Mouse (Mus musculus) stomach, postnatal 0 days (tissue): Measurements from ENCODE around the gene Angptl1. TPM values are rescaled to one million over a fixed set of nuclear protein-coding genes. Genes with fewer than 3 reads are reported as not detected.

Experiments used
- ATAC-seq: fragments of 200-750 bp; cut with Nextera tagmentation; 2 replicates; pipeline ENCODE4 v1.8.0; 2017; ENCODE audit not compliant: low FRiP score, low TSS enrichment
- DNase-seq: peaks from one replicate; pipeline ENCODE4 v3.0.0-alpha.2; 2016; ENCODE audit warnings: low spot score
- H3K27ac ChIP-seq: fragments of 300-500 bp; sonication (generic); replicated peaks from 2 replicates; pipeline ENCODE4 v1.5.1; 2014; ENCODE audit warnings: mild to moderate bottlenecking, control low read depth
- H3K27me3 ChIP-seq: fragments of 300-500 bp; sonication (generic); 2 replicates; pipeline ENCODE4 v1.6.1; 2014; ENCODE audit warnings: low read length; ENCODE audit not compliant: control insufficient read depth, insufficient read depth
- H3K36me3 ChIP-seq: fragments of 300-500 bp; sonication (generic); 2 replicates; pipeline ENCODE4 v1.6.1; 2014; ENCODE audit warnings: low read length, mixed read lengths; ENCODE audit not compliant: control insufficient read depth, insufficient read depth
- H3K4me1 ChIP-seq: fragments of 300-500 bp; sonication (generic); replicated peaks from 2 replicates; pipeline ENCODE4 v1.6.1; 2014; ENCODE audit warnings: antibody characterized with exemption; ENCODE audit not compliant: control insufficient read depth, insufficient read depth
- H3K4me2 ChIP-seq: fragments of 300-500 bp; sonication (generic); replicated peaks from 2 replicates; pipeline ENCODE4 v1.6.1; 2014; ENCODE audit warnings: low read depth, mild to moderate bottlenecking, control low read depth, moderate library complexity
- H3K4me3 ChIP-seq: fragments of 300-500 bp; sonication (generic); 2 replicates; pipeline ENCODE4 v1.5.1; 2014; ENCODE audit warnings: low read depth, low read length, control low read depth
- H3K9ac ChIP-seq: fragments of 300-500 bp; sonication (generic); 2 replicates; pipeline ENCODE4 v1.6.1; 2014; ENCODE audit warnings: mild to moderate bottlenecking, low read length, control low read depth, mixed read lengths
- H3K9me3 ChIP-seq: fragments of 300-500 bp; sonication (generic); 2 replicates; pipeline ENCODE4 v1.6.1; 2016; ENCODE audit warnings: low read length; ENCODE audit not compliant: control insufficient read depth
- CTCF ChIP-seq: IDR thresholded peaks from 2 replicates; pipeline ENCODE4 v1.5.1; 2016; ENCODE audit warnings: antibody characterized with exemption, low read depth, mild to moderate bottlenecking, moderate library complexity
- EP300 ChIP-seq: optimal IDR thresholded peaks from 2 replicates; pipeline ENCODE3; 2016; ENCODE audit warnings: antibody characterized with exemption
- WGBS: fragments of 180-500 bp; shearing (Covaris S2); extraction: QIAGEN DNeasy Blood & Tissue Kit; methylation state at CpG from one replicate; pipeline ENCODE4 v1.1.7; 2014; 5-methylcytosine and 5-hydroxymethylcytosine counted together
- polyA plus RNA-seq: library from polyadenylated mRNA; unstranded; fragments of >200 nt; fragmentation: Nextera tagmentation; extraction: Ambion mirVana; gene quantifications from 2 replicates; pipeline ENCODE4 v1.2.1, GENCODE M21; 2015

Gene Angptl1
- polyA plus RNA-seq, 1 experiment from 2014 or later = 7.6 TPM

- no peak overlapping the region for H3K9ac ChIP-seq
- H3K9me3 ChIP-seq = no peaks in the 10 kb centered on the region
- H3K4me3 ChIP-seq = no peak overlapping the region
- no peaks in the 10 kb centered on the region for H3K4me1 ChIP-seq
- 0 out of 2 replicates have a peak, but pooled peaks cover 2% of the 10 kb centered on the region for H3K36me3 ChIP-seq
- H3K27me3 ChIP-seq = no peaks in the 10 kb centered on the region
- no peak overlapping the region for H3K4me2 ChIP-seq
- no peak for DNase-seq
- no peak for TF ChIP-seq CTCF
- no peak for TF ChIP-seq EP300
- no peak for ATAC-seq
- no peak overlapping the region for H3K27ac ChIP-seq
- WGBS = 70% methylated on average over 2 of the region's 2 CpGs
Observed at GRCm38 (mm10) chr1:156884782-156885181, 46.4 kb downstream of the Angptl1 start.

DNA sequence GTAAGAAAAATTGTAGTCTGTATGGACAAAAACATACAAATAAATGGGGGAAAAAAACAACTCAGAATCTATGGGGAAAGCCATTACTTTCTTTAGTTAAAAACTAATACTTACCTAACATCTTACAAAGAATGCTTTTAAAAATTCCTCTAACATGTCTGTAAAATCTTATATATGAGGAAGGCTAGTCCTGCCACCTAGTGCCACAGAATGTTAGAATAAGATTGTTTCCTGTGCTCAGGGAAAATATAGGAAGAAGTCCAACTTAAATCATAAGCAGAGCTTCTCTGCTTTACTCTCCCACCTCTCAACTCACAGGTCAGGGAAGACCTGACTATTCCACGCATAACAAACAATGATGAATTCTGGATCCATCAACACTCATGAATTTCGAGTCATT, 47.5 kb downstream of the Angptl1 start:
- H3K4me2 ChIP-seq = no peak overlapping the region
- ATAC-seq = no peak
- H3K27ac ChIP-seq = no peak overlapping the region
- H3K27me3 ChIP-seq = no peaks in the 10 kb centered on the region
- H3K4me3 ChIP-seq = no peak overlapping the region
- TF ChIP-seq CTCF = peak; percentile 65
- no peak for TF ChIP-seq EP300
- H3K4me1 ChIP-seq = no peaks in the 10 kb centered on the region
- no peaks in the 10 kb centered on the region for H3K9me3 ChIP-seq
- H3K36me3 ChIP-seq = 0 out of 2 replicates have a peak, but pooled peaks cover 2% of the 10 kb centered on the region
- H3K9ac ChIP-seq = no peak overlapping the region
- 79% methylated on average over 2 of the region's 2 CpGs for WGBS
- DNase-seq = no peak

- DNase-seq (no peak), ATAC-seq (no peak)
- Histone ChIP-seq H3K4me2 (no peak overlapping the region), H3K4me1 (no peaks in the 10 kb centered on the region), H3K36me3 (0 out of 2 replicates have a peak, but pooled peaks cover 2% of the 10 kb centered on the region), H3K9me3 (no peaks in the 10 kb centered on the region), H3K27me3 (no peaks in the 10 kb centered on the region), H3K4me3 (no peak overlapping the region), H3K9ac (no peak overlapping the region), H3K27ac (no peak overlapping the region)
- peak; percentile 53 for TF ChIP-seq CTCF
- TF ChIP-seq EP300 = no peak
- WGBS = 86% methylated on average over 4 of the region's 4 CpGs
Observed at GRCm38 (mm10) chr1:156888830-156889229, 50.5 kb downstream of the Angptl1 start.

- DNase-seq (no peak), ATAC-seq (no peak)
- Histone ChIP-seq H3K4me3 (no peak overlapping the region), H3K9me3 (no peaks in the 10 kb centered on the region), H3K9ac (no peak overlapping the region), H3K4me2 (no peak overlapping the region), H3K36me3 (0 out of 2 replicates have a peak, but pooled peaks cover 2% of the 10 kb centered on the region), H3K27me3 (no peaks in the 10 kb centered on the region), H3K4me1 (no peaks in the 10 kb centered on the region), H3K27ac (no peak overlapping the region)
- 95% methylated on average over 4 of the region's 4 CpGs for WGBS
- TF ChIP-seq EP300 = no peak
- TF ChIP-seq CTCF = peak; percentile 49
Observed at GRCm38 (mm10) chr1:156891561-156891960, 53.2 kb downstream of the Angptl1 start.

- Histone ChIP-seq H3K4me2 (no peak overlapping the region), H3K9ac (no peak overlapping the region), H3K4me1 (no peaks in the 10 kb centered on the region), H3K4me3 (no peak overlapping the region), H3K27me3 (no peaks in the 10 kb centered on the region), H3K9me3 (no peaks in the 10 kb centered on the region), H3K36me3 (no peaks in the 10 kb centered on the region), H3K27ac (no peak overlapping the region)
- no peak for ATAC-seq
- TF ChIP-seq EP300 (no peak), CTCF (no peak)
- WGBS = 82% methylated on average over 6 of the region's 6 CpGs
- no peak for DNase-seq
Observed at GRCm38 (mm10) chr1:156901689-156902088, 63.3 kb downstream of the Angptl1 start.

- DNase-seq (no peak), ATAC-seq (no peak)
- Histone ChIP-seq H3K36me3 (no peaks in the 10 kb centered on the region), H3K4me1 (no peaks in the 10 kb centered on the region), H3K27ac (no peak overlapping the region), H3K27me3 (no peaks in the 10 kb centered on the region), H3K4me2 (no peak overlapping the region), H3K4me3 (no peak overlapping the region), H3K9me3 (no peaks in the 10 kb centered on the region), H3K9ac (no peak overlapping the region)
- no peak for TF ChIP-seq EP300
- TF ChIP-seq CTCF = no peak
- WGBS = 94% methylated on average over 3 of the region's 3 CpGs
Observed at GRCm38 (mm10) chr1:156903899-156904298, 65.5 kb downstream of the Angptl1 start.
